Mouse (Mus musculus): ENCODE measurements around the gene Cox17. TPM values are rescaled to one million over a fixed set of nuclear protein-coding genes. Genes with fewer than 3 reads are reported as not detected.

Gene Cox17
- polyA plus RNA-seq (2012; rRNA removed; ENCODE audit: low replicate concordance) = 50.9 and 52.2 TPM in 2 replicates

GRCm38 (mm10) chr16:38346529-38347325 is at the start of gene Cox17, which contains the start of gene Gm21987:
TSS of gene Cox17 (plus strand) at chr16:38346991.
TSS of gene Gm21987 (plus strand) at chr16:38347040.

DNA sequence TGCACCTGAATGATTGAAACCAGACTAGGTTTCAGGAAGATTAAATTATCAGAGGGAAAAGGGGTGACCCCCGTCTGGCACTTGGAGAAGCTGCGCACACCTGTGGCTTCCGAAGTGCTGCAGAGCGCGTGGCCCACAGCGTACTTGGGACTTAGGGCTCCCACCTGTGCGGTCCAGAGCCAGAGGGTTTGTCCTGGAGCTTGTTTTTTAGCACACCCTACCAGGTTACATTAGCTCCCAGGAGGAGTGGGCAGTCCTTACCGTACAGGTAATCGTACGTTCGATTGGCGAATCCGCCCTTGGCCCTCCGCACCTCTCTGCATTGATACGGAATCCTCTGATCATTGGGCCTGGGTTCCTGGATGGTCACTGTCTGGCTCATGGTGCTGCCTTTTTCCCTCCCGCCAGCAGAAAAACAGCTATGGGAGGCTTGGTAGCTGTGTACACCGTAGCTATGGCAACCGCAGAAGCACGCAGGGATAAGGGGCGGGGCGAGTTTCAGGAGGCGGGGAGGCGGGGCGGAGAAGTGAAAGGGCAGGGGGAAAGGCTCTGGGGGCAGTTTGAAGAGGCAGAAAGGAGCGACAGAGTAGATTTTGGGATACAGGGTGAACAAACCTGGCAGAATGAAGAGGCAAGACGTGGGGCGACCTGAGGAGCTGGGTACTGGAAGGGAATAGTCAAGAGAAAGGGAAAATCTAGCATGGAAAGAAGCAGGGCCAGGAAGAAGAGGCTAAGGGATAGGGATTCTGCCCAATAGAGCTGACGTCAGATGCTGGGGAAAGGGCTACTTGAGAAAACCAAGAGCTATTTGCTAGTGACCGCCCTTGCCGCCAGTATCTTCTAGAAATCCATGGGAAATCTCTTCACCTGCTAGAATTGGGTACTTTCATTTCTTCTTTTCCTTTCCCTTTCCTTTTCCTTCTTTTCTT is 5.1 kb upstream of the Cox17 start, which contains the start of gene Maats1:
Gene Maats1 (minus strand): TSS at position 748 of the 929 bp plus-strand sequence.

GRCm38 (mm10) chr16:38361933-38362332 is 15.1 kb downstream of the Cox17 start, which contains the start of gene Popdc2:
TSS of gene Popdc2 (plus strand) at chr16:38362209.

Other genes with a start within 250 kb of the Cox17 start
- 0.10 TPM in 1 of 2 replicates, not detected in the other for gene Nr1i2, start 52.2 kb upstream of the Cox17 start, polyA plus RNA-seq (2012; rRNA removed; ENCODE audit: low replicate concordance)
- gene Maats1, start 4.8 kb upstream of the Cox17 start, polyA plus RNA-seq (2012; rRNA removed; ENCODE audit: low replicate concordance) = 0.06 and 0.07 TPM in 2 replicates
- not detected in 2 replicates for gene Gm21987, start within 50 bp of the Cox17 start, polyA plus RNA-seq (2012; rRNA removed; ENCODE audit: low replicate concordance)
- gene Popdc2, start 15.2 kb downstream of the Cox17 start, polyA plus RNA-seq (2012; rRNA removed; ENCODE audit: low replicate concordance) = 10.9 and 32.5 TPM in 2 replicates
- 49.3 and 72.5 TPM in 2 replicates for gene Pla1a, start 86.2 kb downstream of the Cox17 start, polyA plus RNA-seq (2012; rRNA removed; ENCODE audit: low replicate concordance)
- gene Adprh, start 105.7 kb downstream of the Cox17 start, polyA plus RNA-seq (2012; rRNA removed; ENCODE audit: low replicate concordance) = 44.9 and 51.0 TPM in 2 replicates
- 1.1 and 1.8 TPM in 2 replicates for gene Cd80, start 108.6 kb downstream of the Cox17 start, polyA plus RNA-seq (2012; rRNA removed; ENCODE audit: low replicate concordance)
- 16.8 and 35.9 TPM in 2 replicates for gene Timmdc1, start 175.7 kb downstream of the Cox17 start, polyA plus RNA-seq (2012; rRNA removed; ENCODE audit: low replicate concordance)
- gene Poglut1, start 203.3 kb downstream of the Cox17 start, polyA plus RNA-seq (2012; rRNA removed; ENCODE audit: low replicate concordance) = 20.6 and 40.5 TPM in 2 replicates
- gene Tmem39a, start 211.7 kb downstream of the Cox17 start, polyA plus RNA-seq (2012; rRNA removed; ENCODE audit: low replicate concordance) = 68.7 and 171 TPM in 2 replicates

All from mammary gland, adult 2 months (tissue).